Mouse (Mus musculus): Measurements from ENCODE around the gene Zfp879. TPM values are rescaled to one million over a fixed set of nuclear protein-coding genes. Genes with fewer than 3 reads are reported as not detected.

Zfp879 gene
- total RNA-seq, 1 experiment from 2014 or later, result not detected

GRCm38 (mm10) chr11:50797674-50798073, 43.7 kb downstream of the Zfp879 start:
- no peak for ATAC-seq (replicated peaks; ENCODE audit: insufficient number of reproducible peaks, low FRiP score, low TSS enrichment, poor library complexity, severe bottlenecking)

Other genes starting within 250 kb of the Zfp879 start
- 0.11 TPM in 1 of 3 replicates, not detected in the others for gene Adamts2, start 239.5 kb downstream of the Zfp879 start, total RNA-seq (2017)
- 0.19 to 0.97 TPM (median 0.85 TPM) in 3 replicates for gene Zfp354c, start 13.8 kb downstream of the Zfp879 start, total RNA-seq (2017)
- 0.38 TPM in 1 of 3 replicates, not detected in the others for gene Grm6, start 9.1 kb upstream of the Zfp879 start, total RNA-seq (2017)
- not detected in 3 replicates for gene Zfp454, start 46.1 kb upstream of the Zfp879 start, total RNA-seq (2017)
- gene Zfp2, start 74.6 kb upstream of the Zfp879 start, total RNA-seq (2017), result 0.11 TPM in 1 of 3 replicates, not detected in the others
- gene Zfp354b, start 90.1 kb upstream of the Zfp879 start, total RNA-seq (2017), result not detected in 3 replicates
- gene 4933414I15Rik, start 102.2 kb upstream of the Zfp879 start, total RNA-seq (2017), result not detected in 3 replicates
- gene Prop1, start 112.2 kb upstream of the Zfp879 start, total RNA-seq (2017), result not detected in 3 replicates
- gene Olfr1378, start 125.0 kb upstream of the Zfp879 start, total RNA-seq (2017), result 0.53 TPM in 1 of 3 replicates, not detected in the others
- not detected in 3 replicates for gene Olfr1377, start 140.4 kb upstream of the Zfp879 start, total RNA-seq (2017)
- not detected in 3 replicates for gene Olfr51, start 162.0 kb upstream of the Zfp879 start, total RNA-seq (2017)
- not detected in 3 replicates for gene Olfr54, start 172.7 kb upstream of the Zfp879 start, total RNA-seq (2017)
- gene Olfr1375, start 206.6 kb upstream of the Zfp879 start, total RNA-seq (2017), result not detected in 3 replicates
- not detected in 3 replicates for gene Zfp354a, start 217.7 kb upstream of the Zfp879 start, total RNA-seq (2017)

Data from monocyte, adult 5-6 weeks (primary cell).